Mouse (Mus musculus) kidney, postnatal 0 days (tissue): Measurements from ENCODE around the gene Il1rapl1. TPM values are rescaled to one million over a fixed set of nuclear protein-coding genes. Genes with fewer than 3 reads are reported as not detected.

Experiments
- ATAC-seq: fragments of 200-750 bp; cut with Nextera tagmentation; replicated peaks from 2 replicates; pipeline ENCODE4 v1.8.0; 2017; ENCODE audit warnings: low read depth, moderate number of reproducible peaks, moderate TSS enrichment, moderate library complexity; ENCODE audit not compliant: low FRiP score
- DNase-seq: peaks from one replicate; pipeline ENCODE4 v3.0.0-alpha.2; 2016; ENCODE audit warnings: low spot score
- H3K27ac ChIP-seq: fragments of 300-500 bp; sonication (generic); 2 replicates; pipeline ENCODE4 v1.5.1; 2014; ENCODE audit warnings: mild to moderate bottlenecking
- H3K27me3 ChIP-seq: fragments of 300-500 bp; sonication (generic); 2 replicates; pipeline ENCODE4 v1.6.1; 2014; ENCODE audit warnings: low read length, mixed read lengths; ENCODE audit not compliant: insufficient read depth
- H3K36me3 ChIP-seq: fragments of 300-500 bp; sonication (generic); 2 replicates; pipeline ENCODE4 v1.6.1; 2014; ENCODE audit warnings: low read length, mixed read lengths; ENCODE audit not compliant: insufficient read depth
- H3K4me1 ChIP-seq: fragments of 300-500 bp; sonication (generic); replicated peaks from 2 replicates; pipeline ENCODE4 v1.6.1; 2014; ENCODE audit warnings: antibody characterized with exemption, low read length, mixed read lengths; ENCODE audit not compliant: insufficient read depth
- H3K4me2 ChIP-seq: fragments of 300-500 bp; sonication (generic); 2 replicates; pipeline ENCODE4 v1.6.1; 2014; ENCODE audit warnings: mild to moderate bottlenecking, low read length, moderate library complexity, mixed read lengths
- H3K4me3 ChIP-seq: fragments of 300-500 bp; sonication (generic); replicated peaks from 2 replicates; pipeline ENCODE4 v1.5.1; 2014; ENCODE audit warnings: low read depth, low read length
- H3K9ac ChIP-seq: fragments of 300-500 bp; sonication (generic); 2 replicates; pipeline ENCODE4 v1.6.1; 2014; ENCODE audit warnings: low read depth, low read length
- H3K9me3 ChIP-seq: fragments of 300-500 bp; sonication (generic); replicated peaks from 2 replicates; pipeline ENCODE4 v1.6.1; 2016; ENCODE audit warnings: low read length, inconsistent platforms, mixed read lengths
- CTCF ChIP-seq: IDR thresholded peaks from 2 replicates; pipeline ENCODE4 v1.5.1; 2016; ENCODE audit warnings: antibody characterized with exemption, low read depth, mild to moderate bottlenecking, moderate library complexity
- WGBS: fragments of 180-500 bp; shearing (Covaris S2); extraction: QIAGEN DNeasy Blood & Tissue Kit; methylation state at CpG from one replicate; pipeline ENCODE4 v1.1.7; 2014; 5-methylcytosine and 5-hydroxymethylcytosine counted together
- polyA plus RNA-seq: library from polyadenylated mRNA; unstranded; fragments of >200 nt; fragmentation: Nextera tagmentation; extraction: Ambion mirVana; gene quantifications from 2 replicates; pipeline ENCODE4 v1.2.1, GENCODE M21; 2015

The Il1rapl1 gene
- polyA plus RNA-seq, 1 experiment from 2014 or later, result 0.20 TPM

DNA sequence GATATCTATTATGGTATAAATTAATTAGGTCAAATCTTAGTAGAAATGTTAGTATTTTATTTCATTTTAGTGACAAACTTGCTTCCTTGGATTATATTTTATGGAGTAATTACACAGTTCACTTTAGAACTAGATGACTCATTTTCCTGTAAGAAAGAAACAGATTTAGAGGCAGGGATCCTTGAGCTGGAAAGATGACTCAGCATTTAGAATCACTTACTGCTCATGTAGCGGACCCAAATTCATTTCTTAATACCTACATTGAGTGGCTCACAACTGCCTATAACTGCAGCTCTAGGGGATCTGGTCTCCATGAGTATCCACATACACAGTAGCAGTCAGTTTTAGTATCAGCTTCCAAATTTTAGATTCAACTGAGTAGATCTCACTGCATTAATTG is 71.9 kb downstream of the Il1rapl1 start:
- H3K4me3 ChIP-seq, result no peak overlapping the region
- no peaks in the 10 kb centered on the region for H3K9me3 ChIP-seq
- 84% methylated on average over 1 of the region's 1 CpGs for WGBS
- DNase-seq, result no peak
- H3K4me2 ChIP-seq, result no peak overlapping the region
- no peaks in the 10 kb centered on the region for H3K36me3 ChIP-seq
- TF ChIP-seq CTCF, result no peak
- H3K4me1 ChIP-seq, result no peaks in the 10 kb centered on the region
- no peak overlapping the region for H3K27ac ChIP-seq
- ATAC-seq, result no peak
- H3K9ac ChIP-seq, result no peak overlapping the region
- H3K27me3 ChIP-seq, result no peaks in the 10 kb centered on the region

- H3K4me1 ChIP-seq, result no peaks in the 10 kb centered on the region
- no peak overlapping the region for H3K4me2 ChIP-seq
- no peak for TF ChIP-seq CTCF
- H3K27me3 ChIP-seq, result no peaks in the 10 kb centered on the region
- H3K27ac ChIP-seq, result no peak overlapping the region
- DNase-seq (no peak), ATAC-seq (no peak)
- WGBS, result 57% methylated on average over 1 of the region's 1 CpGs
- no peak overlapping the region for H3K4me3 ChIP-seq
- H3K36me3 ChIP-seq, result no peaks in the 10 kb centered on the region
- no peaks in the 10 kb centered on the region for H3K9me3 ChIP-seq
- no peak overlapping the region for H3K9ac ChIP-seq
These were observed 76.5 kb downstream of the Il1rapl1 start for GRCm38 (mm10) chrX:88038984-88039383.

- WGBS, result 67% methylated on average over 1 of the region's 1 CpGs
- no peak for TF ChIP-seq CTCF
- H3K36me3 ChIP-seq, result no peaks in the 10 kb centered on the region
These were observed 218.3 kb downstream of the Il1rapl1 start for GRCm38 (mm10) chrX:87897172-87897571.

DNA sequence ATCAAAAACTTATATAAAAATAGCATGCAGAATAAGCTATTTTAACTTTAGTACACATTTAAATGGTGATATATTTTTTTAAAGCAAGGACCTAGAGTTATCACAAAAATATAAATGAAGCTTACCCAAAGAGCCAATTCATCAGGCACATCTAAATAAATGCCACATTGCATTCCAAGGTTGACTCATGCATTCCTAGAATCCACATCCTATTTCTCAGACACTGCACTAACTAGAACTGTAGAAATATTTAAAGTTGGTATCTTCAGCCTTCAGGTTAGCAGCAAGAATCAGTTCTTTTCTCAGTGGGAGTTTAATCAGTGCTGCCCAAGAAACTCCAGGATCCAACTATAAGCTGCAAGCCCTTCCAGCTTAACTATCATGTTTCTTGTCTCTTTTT is 223.5 kb downstream of the Il1rapl1 start:
- H3K36me3 ChIP-seq, result no peaks in the 10 kb centered on the region
- ATAC-seq, result no peak
- H3K4me1 ChIP-seq, result no peaks in the 10 kb centered on the region
- no peaks in the 10 kb centered on the region for H3K27me3 ChIP-seq
- no peak for TF ChIP-seq CTCF
- no peaks in the 10 kb centered on the region for H3K9me3 ChIP-seq
- no peak for DNase-seq
- H3K4me3 ChIP-seq, result no peak overlapping the region
- H3K4me2 ChIP-seq, result no peak overlapping the region
- no peak overlapping the region for H3K9ac ChIP-seq
- no peak overlapping the region for H3K27ac ChIP-seq

More at GRCm38 (mm10) chrX:87897172-87897571, 218.3 kb downstream of the Il1rapl1 start:
- no peaks in the 10 kb centered on the region for H3K4me1 ChIP-seq
- H3K4me2 ChIP-seq, result no peak overlapping the region
- ATAC-seq (no peak), DNase-seq (no peak)
- no peak overlapping the region for H3K27ac ChIP-seq
- no peak overlapping the region for H3K4me3 ChIP-seq
- H3K9ac ChIP-seq, result no peak overlapping the region
- no peaks in the 10 kb centered on the region for H3K9me3 ChIP-seq
- no peaks in the 10 kb centered on the region for H3K27me3 ChIP-seq

- no peaks in the 10 kb centered on the region for H3K9me3 ChIP-seq
- 70% methylated on average over 2 of the region's 2 CpGs for WGBS
- no peaks in the 10 kb centered on the region for H3K4me1 ChIP-seq
- H3K9ac ChIP-seq, result no peak overlapping the region
- H3K4me2 ChIP-seq, result no peak overlapping the region
- no peaks in the 10 kb centered on the region for H3K36me3 ChIP-seq
- no peak overlapping the region for H3K4me3 ChIP-seq
- DNase-seq, result peak; percentile 17
- ATAC-seq, result no peak
- TF ChIP-seq CTCF, result no peak
- no peak overlapping the region for H3K27ac ChIP-seq
- no peaks in the 10 kb centered on the region for H3K27me3 ChIP-seq
These were observed 261.3 kb downstream of the Il1rapl1 start for GRCm38 (mm10) chrX:87854107-87854506.

- H3K4me1 ChIP-seq, result no peaks in the 10 kb centered on the region
- H3K27ac ChIP-seq, result no peak overlapping the region
- no peak overlapping the region for H3K4me2 ChIP-seq
- no peak overlapping the region for H3K4me3 ChIP-seq
- no peak overlapping the region for H3K9ac ChIP-seq
- no peak for DNase-seq
- no peak for ATAC-seq
- no peaks in the 10 kb centered on the region for H3K36me3 ChIP-seq
- no peaks in the 10 kb centered on the region for H3K9me3 ChIP-seq
- no peaks in the 10 kb centered on the region for H3K27me3 ChIP-seq
- TF ChIP-seq CTCF, result no peak
These were observed 301.6 kb downstream of the Il1rapl1 start for GRCm38 (mm10) chrX:87813884-87814283.

GRCm38 (mm10) chrX:87807717-87808116 is 307.7 kb downstream of the Il1rapl1 start:
- Histone ChIP-seq H3K9ac (no peak overlapping the region), H3K4me1 (no peaks in the 10 kb centered on the region), H3K27me3 (no peaks in the 10 kb centered on the region), H3K9me3 (no peaks in the 10 kb centered on the region), H3K4me2 (no peak overlapping the region), H3K4me3 (no peak overlapping the region), H3K36me3 (no peaks in the 10 kb centered on the region), H3K27ac (no peak overlapping the region)
- ATAC-seq (no peak), DNase-seq (no peak)
- WGBS, result 53% methylated on average over 1 of the region's 1 CpGs
- TF ChIP-seq CTCF, result no peak
